Mouse (Mus musculus) limb, embryonic 13.5 days (tissue): ENCODE results near the gene Klhdc9. TPM values are rescaled to one million over a fixed set of nuclear protein-coding genes. Genes with fewer than 3 reads are reported as not detected.
A peak's percentile ranks its signal among the peaks of the same experiment; 100 is the strongest.

Experiments
- ATAC-seq: fragments of 200-750 bp; cut with Nextera tagmentation; 2 replicates; pipeline ENCODE4 v1.8.0; 2017; ENCODE audit warnings: low read depth, moderate number of reproducible peaks, moderate TSS enrichment; ENCODE audit not compliant: low FRiP score
- H3K27ac ChIP-seq: fragments of 300-500 bp; sonication (generic); 2 replicates; pipeline ENCODE4 v1.5.1; 2015; ENCODE audit warnings: inconsistent platforms, mild to moderate bottlenecking, moderate library complexity
- H3K27me3 ChIP-seq: fragments of 300-500 bp; sonication (generic); 2 replicates; pipeline ENCODE4 v1.6.1; 2015; ENCODE audit warnings: mild to moderate bottlenecking, inconsistent platforms
- H3K36me3 ChIP-seq: fragments of 300-500 bp; sonication (generic); 2 replicates; pipeline ENCODE4 v1.6.1; 2015; ENCODE audit warnings: inconsistent platforms, mild to moderate bottlenecking, moderate library complexity
- H3K4me1 ChIP-seq: fragments of 300-500 bp; sonication (generic); 2 replicates; pipeline ENCODE4 v1.6.1; 2015; ENCODE audit warnings: inconsistent platforms
- H3K4me2 ChIP-seq: fragments of 300-500 bp; sonication (generic); replicated peaks from 2 replicates; pipeline ENCODE4 v1.6.1; 2015; ENCODE audit warnings: inconsistent platforms, mild to moderate bottlenecking, moderate library complexity
- H3K4me3 ChIP-seq: fragments of 300-500 bp; sonication (generic); 2 replicates; pipeline ENCODE4 v1.5.1; 2015; ENCODE audit warnings: moderate library complexity, mild to moderate bottlenecking, inconsistent platforms
- H3K9ac ChIP-seq: fragments of 300-500 bp; sonication (generic); 2 replicates; pipeline ENCODE4 v1.6.1; 2015; ENCODE audit warnings: mild to moderate bottlenecking, inconsistent platforms
- H3K9me3 ChIP-seq: fragments of 300-500 bp; sonication (generic); 2 replicates; pipeline ENCODE4 v1.6.1; 2016; ENCODE audit warnings: inconsistent platforms
- WGBS: fragments of 180-500 bp; shearing (Covaris S2); methylation state at CpG from one replicate; pipeline ENCODE4 v1.1.7; 2015; 5-methylcytosine and 5-hydroxymethylcytosine counted together
- polyA plus RNA-seq: library from polyadenylated mRNA; unstranded; fragments of >200 nt; fragmentation: Nextera tagmentation; extraction: Ambion mirVana; gene quantifications from 2 replicates; pipeline ENCODE4 v1.2.1, GENCODE M21; 2015

The Klhdc9 gene
- polyA plus RNA-seq, 1 experiment from 2014 or later: 2.2 TPM

DNA sequence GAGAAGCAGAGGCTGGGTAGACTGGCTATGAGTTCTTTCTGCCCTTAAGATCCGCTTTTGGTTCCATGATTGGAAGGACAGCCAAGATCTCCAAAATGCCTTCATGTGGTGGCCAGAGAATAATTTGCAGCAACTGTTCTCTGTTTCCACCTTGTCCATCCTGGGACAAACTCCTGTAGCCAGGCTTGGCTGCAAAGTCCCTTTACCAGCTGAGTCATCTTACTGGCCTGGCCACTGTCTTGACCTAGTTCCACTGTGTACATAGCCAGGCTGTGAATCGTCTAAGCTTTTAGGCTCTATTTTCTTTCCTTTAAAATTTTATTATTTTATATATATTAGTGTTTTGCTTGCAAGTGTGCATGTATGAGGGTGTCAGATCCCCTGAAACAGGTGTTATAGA lies 11.4 kb downstream of the Klhdc9 start:
- no peak for ATAC-seq
- Histone ChIP-seq H3K4me2 (no peak overlapping the region), H3K9me3 (peaks cover 6% of the 10 kb centered on the region), H3K9ac (0 out of 2 replicates have a peak overlapping the region, but pooled peaks have one; percentile 3), H3K4me1 (peaks cover 20% of the 10 kb centered on the region), H3K27ac (no peak overlapping the region), H3K27me3 (no peaks in the 10 kb centered on the region), H3K36me3 (peaks cover 6% of the 10 kb centered on the region; the same call in 1 of the 2 replicates), H3K4me3 (no peak overlapping the region)
- WGBS: 91% methylated on average over 2 of the region's 2 CpGs

DNA sequence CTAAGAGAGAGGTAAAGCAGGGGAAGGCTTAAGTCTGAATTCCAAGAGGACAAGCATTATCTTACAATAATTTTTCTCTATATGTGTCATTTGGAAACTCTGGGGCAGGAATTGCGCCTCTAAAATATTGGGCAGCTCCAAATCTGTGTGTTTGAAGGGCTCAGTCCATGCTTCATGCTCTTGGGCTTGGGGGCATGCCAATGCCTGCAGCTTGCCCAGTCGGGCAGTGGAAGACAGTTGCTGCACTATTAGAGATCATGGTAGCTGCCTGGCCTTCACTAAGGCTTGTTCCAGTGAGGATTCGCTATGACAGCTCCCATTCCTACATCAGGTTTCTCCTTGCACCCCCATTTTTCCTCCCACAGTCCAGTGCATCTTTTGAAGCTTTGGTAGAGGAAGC lies 11.9 kb downstream of the Klhdc9 start:
- Histone ChIP-seq H3K27ac (no peak overlapping the region), H3K27me3 (no peaks in the 10 kb centered on the region), H3K9me3 (peaks cover 7% of the 10 kb centered on the region), H3K4me3 (no peak overlapping the region), H3K4me1 (peaks cover 22% of the 10 kb centered on the region), H3K4me2 (no peak overlapping the region), H3K9ac (0 out of 2 replicates have a peak overlapping the region, but pooled peaks have one; percentile 3), H3K36me3 (peaks cover 7% of the 10 kb centered on the region)
- no peak for ATAC-seq
- 92% methylated on average over 3 of the region's 3 CpGs for WGBS

DNA sequence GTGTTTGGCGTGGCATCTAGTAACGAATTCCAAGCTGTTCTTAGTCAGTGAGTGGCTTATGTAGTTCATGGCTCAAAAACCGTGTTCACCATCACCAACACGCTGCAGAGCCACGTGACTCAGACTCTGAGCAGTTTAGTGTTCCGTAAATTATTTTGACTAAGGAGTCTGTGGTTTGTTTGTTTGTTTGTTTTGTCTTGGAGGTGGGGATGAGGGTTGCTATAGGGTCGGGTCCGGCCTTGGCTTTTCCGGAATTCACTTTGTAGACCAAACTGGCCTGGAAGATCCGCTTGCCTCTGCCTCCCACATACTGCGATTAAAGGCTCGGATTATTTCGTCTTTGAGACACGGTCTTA lies 14.5 kb downstream of the Klhdc9 start:
- Histone ChIP-seq H3K9me3 (peaks cover 7% of the 10 kb centered on the region), H3K4me3 (peak overlapping the region; percentile 73), H3K27me3 (no peaks in the 10 kb centered on the region), H3K4me2 (peak overlapping the region; percentile 86), H3K9ac (peak overlapping the region; percentile 84), H3K27ac (peak overlapping the region; percentile 28; the same call in 1 of the 2 replicates), H3K36me3 (peaks cover 33% of the 10 kb centered on the region), H3K4me1 (peaks cover 22% of the 10 kb centered on the region)
- WGBS: 1% methylated on average over 14 of the region's 14 CpGs
- ATAC-seq: no peak; the same call in 1 of the 2 replicates

DNA sequence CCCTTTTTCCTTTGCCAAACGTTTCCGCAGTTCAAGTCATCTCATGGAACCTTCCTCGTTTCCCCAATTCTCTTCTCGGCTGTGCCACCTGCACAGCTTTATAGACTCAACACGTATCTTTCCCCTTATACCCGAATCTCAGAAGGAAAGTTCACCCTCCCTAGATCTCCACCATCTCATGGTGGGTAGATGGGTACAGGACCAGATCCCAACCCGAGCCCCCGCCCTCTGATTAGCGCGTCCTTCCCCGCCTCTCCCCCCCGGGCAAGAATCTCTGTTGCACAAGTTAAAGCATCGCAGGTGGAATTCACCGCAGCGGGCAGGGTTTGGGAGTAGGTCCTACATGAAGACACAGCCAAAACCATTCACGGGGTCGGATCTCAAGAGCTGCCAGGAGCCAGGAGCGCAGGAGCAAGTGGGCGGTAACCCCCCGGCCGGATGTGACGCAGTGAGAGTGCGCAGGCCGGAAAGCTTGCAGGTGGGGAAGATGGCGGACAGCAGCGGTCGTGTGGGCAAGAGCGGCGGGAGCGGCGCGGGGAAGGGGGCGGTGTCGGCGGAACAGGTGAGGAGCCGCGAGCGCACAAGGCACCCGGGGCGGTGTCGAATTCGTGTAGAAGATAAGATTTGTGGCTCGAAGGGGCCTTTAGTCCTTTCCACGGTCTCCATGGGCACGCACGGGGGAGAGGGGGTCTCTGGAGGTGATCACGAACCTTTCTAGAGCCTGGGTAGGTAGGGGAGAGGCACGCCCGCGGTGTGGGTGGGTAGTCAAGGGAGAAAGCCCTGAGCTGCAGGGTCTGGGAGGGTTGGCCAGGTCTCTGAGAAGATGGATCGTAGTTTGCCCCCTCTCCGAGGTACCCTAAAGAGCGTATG lies 15.1 kb downstream of the Klhdc9 start, which contains the start of the genes Nit1 and Pfdn2:
Gene Nit1, minus strand, starts transcription at position 422 of the 870 bp plus-strand sequence.
Gene Pfdn2, plus strand, starts transcription at position 446 of the 870 bp plus-strand sequence.
- H3K36me3 ChIP-seq: peaks cover 39% of the 10 kb centered on the region
- H3K4me1 ChIP-seq: peaks cover 22% of the 10 kb centered on the region
- peak within 1 kb of the TSS; percentile 84 for H3K9ac ChIP-seq
- H3K27ac ChIP-seq: peak within 1 kb of the TSS; percentile 74
- peak; percentile 95 for ATAC-seq
- no peaks in the 10 kb centered on the region for H3K27me3 ChIP-seq
- peak within 1 kb of the TSS; percentile 86 for H3K4me2 ChIP-seq
- WGBS: 1% methylated on average over 53 of the region's 53 CpGs
- peaks cover 7% of the 10 kb centered on the region for H3K9me3 ChIP-seq
- H3K4me3 ChIP-seq: peak within 1 kb of the TSS; percentile 73

DNA sequence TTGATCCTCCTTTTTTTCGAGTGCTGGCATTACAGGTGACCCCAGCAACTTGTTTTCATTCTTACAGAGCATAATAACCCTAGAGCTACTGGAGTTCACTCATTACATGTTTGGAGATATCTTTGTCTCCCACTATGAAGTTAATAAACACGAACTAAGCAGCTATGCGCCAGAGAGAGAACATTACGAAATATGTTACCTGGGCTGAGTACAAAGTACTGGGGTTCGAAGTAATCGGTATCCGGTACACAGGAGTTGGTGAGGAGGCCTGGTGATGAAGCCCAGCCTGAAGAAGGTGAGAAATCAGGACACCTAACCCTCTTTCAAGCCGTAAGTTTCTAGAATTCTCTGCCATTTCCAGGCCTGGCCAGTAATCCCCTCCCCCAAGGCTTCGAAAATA lies 15.9 kb downstream of the Klhdc9 start:
- ATAC-seq: no peak
- H3K27me3 ChIP-seq: no peaks in the 10 kb centered on the region
- peaks cover 7% of the 10 kb centered on the region for H3K9me3 ChIP-seq
- H3K4me2 ChIP-seq: peak overlapping the region; percentile 86
- no peak overlapping the region for H3K27ac ChIP-seq
- H3K4me3 ChIP-seq: peak overlapping the region; percentile 73
- peaks cover 46% of the 10 kb centered on the region for H3K36me3 ChIP-seq
- peaks cover 22% of the 10 kb centered on the region for H3K4me1 ChIP-seq
- H3K9ac ChIP-seq: peak overlapping the region; percentile 84
- 73% methylated on average over 9 of the region's 9 CpGs for WGBS

DNA sequence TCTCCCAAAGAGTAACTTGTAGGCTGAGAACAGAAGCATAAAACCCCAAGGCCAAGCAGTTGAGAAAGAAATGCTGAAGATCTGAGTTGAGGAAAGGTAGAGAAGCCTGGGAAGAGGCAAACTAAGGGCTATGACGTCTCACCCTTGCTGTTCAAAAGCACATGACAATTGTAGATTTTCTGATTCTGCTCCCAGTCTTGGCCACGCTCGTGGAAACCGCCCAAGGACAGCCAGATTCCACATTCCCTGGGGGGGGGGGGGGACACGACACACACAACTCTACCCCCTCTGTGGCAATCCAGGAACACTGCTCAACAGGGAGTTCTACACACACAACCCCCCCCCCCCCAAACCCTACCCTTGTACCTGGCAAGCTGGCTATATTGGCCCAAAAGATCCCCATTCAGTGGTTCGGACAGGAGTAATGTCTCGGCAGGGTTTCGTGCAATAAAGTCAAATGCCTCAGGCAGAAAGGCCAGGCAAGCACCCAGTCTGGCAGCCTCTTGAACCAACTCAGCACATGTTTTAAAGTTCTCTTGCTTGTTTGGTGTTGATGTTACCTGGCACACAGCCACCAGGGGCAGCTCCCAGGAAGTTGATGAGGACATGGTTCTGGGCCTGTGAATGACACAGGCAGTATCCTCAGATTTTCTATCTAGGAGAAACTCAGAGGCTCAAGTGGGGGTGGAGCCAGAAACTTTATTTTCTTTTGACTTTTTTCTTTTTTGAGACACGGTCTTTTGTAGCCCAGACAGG lies 16.5 kb downstream of the Klhdc9 start:
- peak overlapping the region; percentile 86 for H3K4me2 ChIP-seq
- peaks cover 7% of the 10 kb centered on the region for H3K9me3 ChIP-seq
- no peak overlapping the region for H3K4me3 ChIP-seq
- H3K9ac ChIP-seq: no peak overlapping the region
- H3K4me1 ChIP-seq: peaks cover 22% of the 10 kb centered on the region
- 73% methylated on average over 9 of the region's 9 CpGs for WGBS
- no peak overlapping the region for H3K27ac ChIP-seq
- H3K27me3 ChIP-seq: no peaks in the 10 kb centered on the region
- ATAC-seq: no peak
- peaks cover 51% of the 10 kb centered on the region for H3K36me3 ChIP-seq

DNA sequence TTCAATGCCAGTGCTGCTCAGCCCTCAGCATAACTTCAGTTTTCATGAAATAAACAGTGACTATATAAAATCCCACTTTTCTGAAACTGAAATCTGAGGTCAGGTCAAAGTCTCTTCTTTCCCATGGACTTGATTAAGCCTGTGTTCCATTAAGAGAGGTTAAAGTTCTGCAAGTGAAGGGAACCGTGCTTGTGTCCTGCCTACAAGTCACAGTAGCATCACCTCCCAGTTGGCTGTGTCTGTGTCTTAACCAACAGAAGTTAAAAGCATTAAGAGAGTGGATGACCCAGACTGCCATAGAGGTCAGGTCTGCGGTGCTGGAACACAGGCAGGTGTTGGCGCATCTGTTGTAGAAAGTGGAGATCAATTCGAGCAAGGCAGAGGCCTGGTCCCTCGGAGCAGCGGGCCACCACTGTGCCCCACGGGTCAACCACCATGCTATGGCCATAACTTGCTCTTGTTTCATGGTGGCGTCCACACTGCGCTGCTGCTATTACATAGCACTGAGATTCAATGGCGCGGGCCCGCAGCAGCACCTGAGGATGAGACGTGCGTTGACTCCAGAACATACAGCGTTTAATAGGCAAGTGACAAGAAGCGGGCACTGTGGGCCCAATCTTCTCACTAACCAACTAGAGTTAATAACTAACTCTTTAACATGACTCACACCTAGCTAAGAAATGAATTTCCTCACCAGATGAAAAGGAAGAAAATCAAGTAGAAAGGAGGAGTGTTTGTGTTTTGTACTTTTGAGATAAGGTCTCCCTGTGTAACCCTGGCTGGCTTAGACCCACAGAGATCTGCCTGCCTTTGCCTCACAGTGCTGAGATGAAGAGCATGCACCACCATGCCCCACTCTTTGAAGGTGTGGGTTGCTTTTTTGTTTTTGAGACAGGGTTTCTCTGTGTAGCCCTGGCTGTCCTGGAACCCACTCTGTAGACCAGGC lies 18.1 kb downstream of the Klhdc9 start:
- ATAC-seq: no peak
- Histone ChIP-seq H3K4me1 (peaks cover 22% of the 10 kb centered on the region), H3K4me2 (no peak overlapping the region), H3K9ac (no peak overlapping the region), H3K27ac (no peak overlapping the region), H3K36me3 (peaks cover 60% of the 10 kb centered on the region), H3K9me3 (peaks cover 7% of the 10 kb centered on the region), H3K27me3 (no peaks in the 10 kb centered on the region), H3K4me3 (no peak overlapping the region)
- 94% methylated on average over 16 of the region's 16 CpGs for WGBS

DNA sequence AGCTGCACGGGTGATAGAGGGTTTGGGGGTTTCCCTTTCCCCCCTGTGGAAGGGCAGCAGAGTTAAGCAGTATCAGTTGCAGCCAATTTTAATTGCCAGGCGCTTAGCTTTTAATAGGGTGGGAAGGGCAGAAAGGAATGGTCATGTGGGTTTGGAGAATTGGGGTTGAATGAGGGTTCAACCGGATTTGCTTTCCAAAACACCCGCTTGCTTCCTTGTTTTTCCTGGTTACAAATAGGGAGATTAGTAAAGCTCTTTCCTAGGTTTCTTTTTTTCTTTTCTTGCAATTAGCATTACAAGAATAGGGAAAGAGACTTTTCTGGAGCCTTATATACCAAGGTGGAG lies 30.4 kb downstream of the Klhdc9 start:
- peak overlapping the region; percentile 99 for H3K27ac ChIP-seq
- peak overlapping the region; percentile 77 for H3K4me2 ChIP-seq
- H3K4me3 ChIP-seq: peak overlapping the region; percentile 79
- ATAC-seq: no peak
- H3K9me3 ChIP-seq: no peaks in the 10 kb centered on the region
- WGBS: 0% methylated on average over 4 of the region's 4 CpGs
- H3K27me3 ChIP-seq: no peaks in the 10 kb centered on the region
- H3K4me1 ChIP-seq: peaks cover 45% of the 10 kb centered on the region
- H3K9ac ChIP-seq: peak overlapping the region; percentile 94
- peaks cover 21% of the 10 kb centered on the region for H3K36me3 ChIP-seq

DNA sequence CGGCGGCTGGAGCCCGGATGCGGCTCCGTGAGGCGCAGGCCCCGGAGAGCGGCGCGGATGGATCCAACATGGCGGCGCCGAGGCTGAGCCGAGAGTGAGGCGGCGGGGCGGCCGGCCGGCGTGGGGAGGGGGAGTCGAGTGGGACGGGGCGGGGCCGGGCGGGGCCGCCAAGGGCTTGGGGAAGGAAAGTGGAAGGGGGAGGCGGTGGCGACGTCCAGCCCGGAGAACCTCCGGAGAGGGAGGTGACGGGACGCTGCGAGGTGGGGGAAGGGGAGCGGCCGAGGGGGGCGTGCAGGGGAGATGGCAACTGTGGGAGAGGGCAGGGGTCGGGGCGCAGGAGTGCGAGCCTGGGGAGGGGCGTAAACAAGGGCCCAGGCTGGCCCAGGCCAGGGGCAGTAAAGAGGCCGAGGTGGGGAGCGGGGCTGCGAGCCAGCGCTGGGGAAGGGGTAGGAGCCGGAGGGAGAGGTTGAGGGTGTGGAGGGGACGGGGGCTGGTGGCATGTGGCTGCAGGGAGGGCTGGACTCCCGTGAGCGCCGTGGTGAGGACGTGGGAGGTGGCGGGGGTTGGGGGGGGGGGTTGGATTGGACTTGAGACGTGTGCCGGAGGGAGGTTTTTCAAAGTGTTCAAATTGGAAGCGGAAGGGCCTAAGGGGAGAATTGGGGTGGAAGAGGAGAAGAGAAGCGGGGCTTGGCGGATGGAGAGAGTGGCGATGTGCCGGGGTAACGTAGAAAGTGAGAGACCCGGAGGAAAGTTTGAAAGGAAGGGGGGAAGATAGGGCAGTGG lies 31.0 kb downstream of the Klhdc9 start:
- Histone ChIP-seq H3K36me3 (peaks cover 20% of the 10 kb centered on the region), H3K9me3 (no peaks in the 10 kb centered on the region), H3K27me3 (no peaks in the 10 kb centered on the region), H3K27ac (peak overlapping the region; percentile 99), H3K4me2 (peak overlapping the region; percentile 77), H3K9ac (peak overlapping the region; percentile 94), H3K4me1 (peaks cover 45% of the 10 kb centered on the region), H3K4me3 (peak overlapping the region; percentile 79)
- peak; percentile 92 for ATAC-seq
- WGBS: under 1% methylated on average over 34 of the region's 61 CpGs

DNA sequence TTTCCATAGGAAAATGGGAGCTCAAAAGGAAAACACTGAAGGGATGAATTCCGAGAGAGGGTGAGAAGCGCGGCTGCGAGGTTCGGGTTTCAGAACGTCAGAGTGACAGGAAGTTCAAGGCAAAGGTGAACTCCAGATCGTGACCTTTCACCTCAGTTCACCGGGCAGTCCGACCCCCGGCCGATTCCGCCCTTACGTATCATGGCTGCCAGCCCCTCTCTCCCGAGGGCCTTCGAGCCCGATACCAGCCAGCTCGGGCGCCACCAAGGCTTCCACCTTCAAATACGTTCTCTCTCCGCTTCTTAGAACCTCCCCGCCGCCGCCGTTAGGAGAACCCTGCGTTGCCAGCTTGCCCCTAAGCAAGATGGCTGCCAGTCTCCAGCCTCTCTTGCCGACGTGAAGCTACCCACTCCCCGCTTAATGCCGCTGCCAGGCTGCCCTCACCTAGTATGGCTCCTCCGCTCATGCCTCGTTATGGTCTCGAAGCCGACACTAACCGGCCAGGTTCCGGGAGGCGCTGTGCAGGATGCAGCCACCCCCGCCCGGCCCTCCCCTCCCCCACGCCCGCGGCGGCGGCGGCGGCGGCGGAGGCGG lies 31.7 kb downstream of the Klhdc9 start, which contains the start of gene Dedd:
Gene Dedd, plus strand, starts transcription at position 307 of the 594 bp plus-strand sequence.
- Histone ChIP-seq H3K9me3 (no peaks in the 10 kb centered on the region), H3K4me3 (peak within 1 kb of the TSS; percentile 79), H3K36me3 (peaks cover 15% of the 10 kb centered on the region), H3K27me3 (no peaks in the 10 kb centered on the region), H3K4me2 (peak within 1 kb of the TSS; percentile 77), H3K9ac (peak within 1 kb of the TSS; percentile 94), H3K4me1 (peaks cover 45% of the 10 kb centered on the region), H3K27ac (peak within 1 kb of the TSS; percentile 99)
- ATAC-seq: peak; percentile 93
- WGBS: under 1% methylated on average over 48 of the region's 48 CpGs
